Mouse (Mus musculus): Measurements from ENCODE around the gene Meis1.

DNA sequence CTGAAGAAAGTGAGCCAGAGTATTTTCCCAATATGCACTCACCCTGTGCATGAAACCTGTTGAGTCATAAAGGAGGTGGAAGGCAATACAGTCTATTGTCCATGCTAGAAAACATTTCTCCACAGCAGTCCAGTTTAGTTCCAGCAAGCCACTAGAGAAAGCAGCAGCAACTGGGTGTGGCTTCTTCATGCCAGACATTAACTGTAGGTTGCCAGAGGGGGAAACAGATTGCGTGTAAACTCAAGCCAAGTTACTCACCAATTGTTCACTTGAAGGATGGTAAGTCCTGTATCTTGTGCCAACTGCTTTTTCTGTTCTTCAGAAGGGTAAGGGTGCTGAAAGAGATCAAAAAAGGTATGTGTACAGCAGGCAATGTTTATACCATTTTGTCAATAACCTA lies 113.4 kb downstream of the Meis1 start:
- TF ChIP-seq CTCF (IDR thresholded peaks at IDR 0.05; ENCODE audit: borderline replicate concordance, extremely low read depth, insufficient read depth, insufficient read length): no peak
- TF ChIP-seq POLR2A (IDR thresholded peaks at IDR 0.05; ENCODE audit: borderline replicate concordance, extremely low read depth, insufficient read depth, insufficient read length, poor library complexity, severe bottlenecking): no peak
